In the genomic region with DNA sequence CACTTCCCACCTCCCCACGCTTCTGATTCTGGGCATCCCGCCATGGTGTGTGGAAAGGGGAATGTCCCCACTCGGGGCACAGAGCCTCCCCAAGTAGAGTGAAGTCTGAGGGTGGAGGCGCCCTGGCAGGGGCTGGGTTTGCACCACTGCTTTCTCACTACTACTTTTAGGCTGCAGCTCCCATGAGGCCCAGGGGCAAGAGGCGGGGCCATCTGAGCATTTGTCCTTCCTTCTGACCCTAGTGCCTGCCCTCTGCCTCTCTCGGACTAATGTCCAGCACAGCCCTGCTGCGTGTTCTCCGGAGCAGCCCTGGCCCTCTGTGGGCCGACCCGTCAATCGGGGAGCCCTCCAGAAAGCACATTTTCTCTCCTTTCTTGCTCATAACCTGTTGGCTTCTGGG, we compare ENCODE assay signal across 8 mouse cellular contexts. TPM values are rescaled to one million over a fixed set of nuclear protein-coding genes. Genes with fewer than 3 reads are reported as not detected.
A peak's percentile ranks its signal among the peaks of the same experiment; 100 is the strongest.
DNase-seq lines count a peak whose midpoint lies in the region; ATAC-seq and TF ChIP-seq lines count a peak whose summit lies in the region.

No protein-coding gene starts in this region.

- H3K4me2 ChIP-seq in hindbrain, embryonic 12.5 days (replicated peaks) = no peak overlapping the region; the same call in 1 of the 2 replicates

- WGBS in kidney, adult 2 months = 28% methylated on average over 11 of the region's 11 CpGs
- WGBS in hindbrain, embryonic 12.5 days = 38% methylated on average over 11 of the region's 11 CpGs

- no peak for TF ChIP-seq CTCF in kidney, adult 2 months (conservative IDR thresholded peaks at IDR 0.05; ENCODE audit: insufficient read depth, insufficient read length, low read depth, low read length)

- H3K4me1 ChIP-seq in kidney, adult 2 months (ENCODE audit: control insufficient read depth, insufficient read depth, low read length) = peaks cover 4% of the 10 kb centered on the region; the same call in 1 of the 2 replicates
- peaks cover 51% of the 10 kb centered on the region for H3K4me1 ChIP-seq in hindbrain, embryonic 12.5 days

- DNase-seq in adrenal gland, postnatal 10 days = peak; percentile 60
- no peak for DNase-seq in adrenal gland, postnatal 25 days
- peak; percentile 19 for DNase-seq in spleen, adult 12 weeks (ENCODE audit: low spot score)
- no peak for DNase-seq in spleen, postnatal 14 days (ENCODE audit: low spot score in 2 of 2)
- peak; percentile 89 for DNase-seq in kidney, adult 2 months
- no peak for DNase-seq in urinary bladder, postnatal 4 days (ENCODE audit: low spot score in 2 of 2)

- H3K4me3 ChIP-seq in kidney, adult 2 months (ENCODE audit: insufficient read depth, low read depth, low read length) = peak overlapping the region; percentile 16; the same call in 1 of the 2 replicates
- H3K4me3 ChIP-seq in hindbrain, embryonic 12.5 days = no peak overlapping the region

- no peaks in the 10 kb centered on the region for H3K9me3 ChIP-seq in hindbrain, embryonic 12.5 days (replicated peaks)

- peak; percentile 56 for ATAC-seq in megakaryocyte, adult 5-6 weeks (ENCODE audit: poor library complexity, severe bottlenecking)
- ATAC-seq in hindbrain, embryonic 12.5 days (ENCODE audit: low FRiP score) = no peak

- H3K27me3 ChIP-seq in kidney, adult 2 months (replicated peaks; ENCODE audit: control insufficient read depth, insufficient read depth, low read length) = no peaks in the 10 kb centered on the region
- H3K27me3 ChIP-seq in hindbrain, embryonic 12.5 days = peaks cover 47% of the 10 kb centered on the region

- H3K36me3 ChIP-seq in kidney, adult 2 months (ENCODE audit: control insufficient read depth, insufficient read depth, low read length) = no peaks in the 10 kb centered on the region
- H3K36me3 ChIP-seq in hindbrain, embryonic 12.5 days = peaks cover 3% of the 10 kb centered on the region; the same call in 1 of the 2 replicates

- no peak for TF ChIP-seq POLR2A in kidney, adult 2 months (IDR thresholded peaks at IDR 0.05; ENCODE audit: low read depth, low read length)

- H3K27ac ChIP-seq in kidney, adult 2 months (ENCODE audit: insufficient read depth, low read depth, low read length) = peak overlapping the region; percentile 61
- no peak overlapping the region for H3K27ac ChIP-seq in hindbrain, embryonic 12.5 days

- no peak overlapping the region for H3K9ac ChIP-seq in hindbrain, embryonic 12.5 days

RNA-seq across cellular contexts. Expression of gene Rap1gap, which starts 59.7 kb away (rescaled TPM):
- 10 to 100 TPM; 31.3 to 48.5 TPM for total RNA-seq in adrenal gland, postnatal 10 days (2021)
- total RNA-seq in adrenal gland, postnatal 25 days (2021) = 97.3 and 130 TPM in 2 replicates
- 213 and 248 TPM in 2 replicates for polyA plus RNA-seq in kidney, adult 2 months (2012; rRNA removed)
- total RNA-seq in megakaryocyte, adult 5-6 weeks (2015) = 0.31 and 0.87 TPM in 2 replicates
- 0.88 and 0.98 TPM in 2 replicates for total RNA-seq in megakaryocyte, adult 5-6 weeks (2017)
- 17.1 and 19.8 TPM in 2 replicates for polyA plus RNA-seq in hindbrain, embryonic 12.5 days (2016; fragmentation: Nextera tagmentation; extraction: Ambion mirVana)

Comparison
In these comparisons a context has a peak if more than half of its experiments do, and no peak if none do; other contexts are left out.
1. DNase-seq: peak in adrenal gland, postnatal 10 days (single experiment), spleen, adult 12 weeks (single experiment) and kidney, adult 2 months (single experiment); none in adrenal gland, postnatal 25 days (single experiment), spleen, postnatal 14 days (0 of 2) and urinary bladder, postnatal 4 days (0 of 2).
2. RNA of gene Rap1gap, which starts 59.7 kb away (total RNA-seq): 97.3 to 130 TPM in adrenal gland, postnatal 25 days and 31.3 to 48.5 TPM in adrenal gland, postnatal 10 days; 0.31 to 0.98 TPM in megakaryocyte, adult 5-6 weeks; every median in the first group is over 10 times any median in the second.